Mouse (Mus musculus) gonadal fat pad, adult 2 months (tissue): ENCODE results near the gene Col6a4. TPM values are rescaled to one million over a fixed set of nuclear protein-coding genes. Genes with fewer than 3 reads are reported as not detected.

Source experiments
- DNase-seq: peaks from one replicate; pipeline ENCODE4 v3.0.0-alpha.2; 2012; ENCODE audit warnings: low read depth
- polyA plus RNA-seq: library from polyadenylated mRNA; depleted of rRNA; stranded (reverse); fragments of >200 nt; gene quantifications from 2 replicates; pipeline ENCODE4 v1.2.3, GENCODE M21; 2012; rRNA removed

The Col6a4 gene
- polyA plus RNA-seq, 1 experiment = 43.0 TPM

- no peak for DNase-seq
Observed at GRCm38 (mm10) chr9:105960533-105960932, 136.1 kb downstream of the Col6a4 start, which contains the start of gene Col6a5. Col6a5 (minus strand) TSS chr9:105960643.

GRCm38 (mm10) chr9:105959116-105959515, 137.5 kb downstream of the Col6a4 start:
- DNase-seq = no peak

GRCm38 (mm10) chr9:105949755-105950154, 146.8 kb downstream of the Col6a4 start:
- no peak for DNase-seq

- DNase-seq = no peak
Observed at GRCm38 (mm10) chr9:105947577-105947976, 149.0 kb downstream of the Col6a4 start.

Other genes starting within 250 kb of the Col6a4 start
- gene Col6a5, start 136.1 kb downstream of the Col6a4 start, polyA plus RNA-seq = 24.8 and 37.4 TPM in 2 replicates
- gene Glyctk, start 61.4 kb upstream of the Col6a4 start, polyA plus RNA-seq = 6.9 and 9.0 TPM in 2 replicates
- 46.2 and 59.1 TPM in 2 replicates for gene Wdr82, start 74.1 kb upstream of the Col6a4 start, polyA plus RNA-seq
- 71.6 and 104 TPM in 2 replicates for gene Ppm1m, start 103.0 kb upstream of the Col6a4 start, polyA plus RNA-seq
- gene Twf2, start 106.3 kb upstream of the Col6a4 start, polyA plus RNA-seq = 41.8 and 55.0 TPM in 2 replicates
- 4.0 and 5.2 TPM in 2 replicates for gene Tlr9, start 125.8 kb upstream of the Col6a4 start, polyA plus RNA-seq
- gene Alas1, start 151.9 kb upstream of the Col6a4 start, polyA plus RNA-seq = 203 and 204 TPM in 2 replicates
- gene Poc1a, start 184.3 kb upstream of the Col6a4 start, polyA plus RNA-seq = 5.4 and 5.6 TPM in 2 replicates